Mouse (Mus musculus) ovary, postnatal 36 days (tissue): ENCODE measurements around the gene Eif2ak2.

Source experiments
- DNase-seq: peaks from one replicate; pipeline ENCODE4 v3.0.0; 2022; ENCODE audit warnings: low spot score, mixed read lengths

Gene Eif2ak2

GRCm38 (mm10) chr17:78882401-78883112 is at the start of gene Eif2ak2:
Eif2ak2 (minus strand) TSS chr17:78882573.
- DNase-seq: peak; percentile 89

DNA sequence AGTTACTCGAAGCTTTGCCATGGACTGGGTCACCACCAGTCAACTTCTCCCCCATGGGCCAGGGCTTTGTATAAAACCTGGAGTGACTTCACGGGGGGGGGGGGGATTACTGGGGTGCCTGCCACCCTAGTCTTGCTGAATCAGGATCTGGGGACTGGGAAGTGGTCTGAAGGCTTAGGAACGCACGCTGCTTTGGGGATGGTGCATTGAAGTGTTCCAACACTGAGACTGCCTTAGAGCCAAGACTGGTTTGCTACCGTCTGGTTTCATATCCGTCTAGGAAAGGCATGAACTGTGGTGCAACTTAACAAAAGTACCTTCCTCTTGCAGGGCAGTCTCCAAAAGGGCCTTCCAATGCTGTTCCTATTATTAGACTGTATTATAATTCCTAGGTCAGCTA is 35.3 kb upstream of the Eif2ak2 start:
- DNase-seq: no peak

GRCm38 (mm10) chr17:78916899-78917298 is 34.5 kb upstream of the Eif2ak2 start:
- no peak for DNase-seq

GRCm38 (mm10) chr17:78916369-78916813 is 34.0 kb upstream of the Eif2ak2 start, which contains the start of gene Cebpzos:
Cebpzos (plus strand) TSS chr17:78916500.
- DNase-seq: peak; percentile 82

DNA sequence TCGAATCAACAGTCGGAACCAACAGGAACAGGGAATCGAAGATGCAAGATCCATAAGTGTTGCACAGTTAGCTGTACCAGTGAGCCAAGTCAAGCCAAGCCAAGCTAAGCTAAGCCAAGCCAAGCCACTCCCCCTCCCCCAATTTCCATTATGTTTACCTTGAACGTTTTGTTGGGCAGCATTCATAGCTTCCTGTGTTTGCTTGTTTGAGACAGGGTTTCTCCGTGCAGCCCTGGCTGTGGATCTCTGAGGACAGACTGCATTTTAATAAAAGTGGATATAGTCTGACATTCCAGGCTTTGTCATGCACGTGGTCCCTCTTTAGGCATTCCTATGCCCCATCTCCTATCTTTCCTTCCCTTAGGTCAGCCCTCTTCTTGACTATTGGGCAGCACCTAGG is 33.4 kb upstream of the Eif2ak2 start:
- DNase-seq: no peak

- no peak for DNase-seq
Observed at GRCm38 (mm10) chr17:78913921-78914320, 31.5 kb upstream of the Eif2ak2 start.

- no peak for DNase-seq
Observed at GRCm38 (mm10) chr17:78912861-78913281, 30.5 kb upstream of the Eif2ak2 start.

- no peak for DNase-seq
Observed at GRCm38 (mm10) chr17:78909374-78909773, 27.0 kb upstream of the Eif2ak2 start.

- DNase-seq: no peak
Observed at GRCm38 (mm10) chr17:78906892-78907291, 24.5 kb upstream of the Eif2ak2 start, which contains the start of gene Sult6b1. Sult6b1 (minus strand) TSS chr17:78906992.

DNA sequence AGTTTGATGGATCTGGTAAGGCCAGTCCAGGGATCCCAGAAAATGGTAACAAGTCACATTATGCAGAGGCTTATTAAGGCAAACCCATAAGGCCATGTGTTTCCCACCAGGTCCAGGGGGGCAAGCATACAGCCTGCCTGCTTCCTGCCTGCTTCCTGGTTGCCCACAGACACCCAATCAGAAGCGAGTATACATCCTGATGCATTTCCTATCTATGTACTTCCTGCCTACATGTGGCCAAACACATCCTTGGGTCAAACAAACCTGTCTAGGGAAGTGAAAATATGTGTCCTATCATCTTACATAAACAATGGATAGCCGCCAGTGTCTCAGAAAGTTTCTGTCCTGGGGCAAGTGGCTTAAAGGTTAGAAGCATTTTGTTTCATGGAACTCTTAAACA is 20.8 kb upstream of the Eif2ak2 start:
- DNase-seq: no peak

- DNase-seq: peak; percentile 41
Observed at GRCm38 (mm10) chr17:78895394-78895793, 13.0 kb upstream of the Eif2ak2 start.

GRCm38 (mm10) chr17:78894991-78895390 is 12.6 kb upstream of the Eif2ak2 start:
- DNase-seq: no peak

DNA sequence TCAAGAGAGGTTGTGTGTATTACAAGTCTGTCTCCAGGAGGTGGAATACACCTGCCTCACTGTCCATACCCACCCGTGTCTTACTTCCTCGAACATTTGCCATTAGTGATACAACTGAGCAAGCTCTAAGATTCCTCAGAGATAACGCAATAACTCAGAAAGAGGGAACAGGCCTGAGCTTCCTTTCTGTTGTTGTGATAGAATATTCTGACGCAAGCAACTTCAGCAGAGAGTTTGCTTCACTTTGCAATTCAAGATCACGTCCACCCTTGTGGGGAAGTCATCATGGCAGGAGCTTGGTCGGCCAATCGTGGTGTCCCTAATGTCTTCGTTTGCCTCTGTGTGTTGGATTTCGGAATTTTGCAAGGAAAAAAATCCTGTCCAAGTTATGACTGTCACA is 8.6 kb upstream of the Eif2ak2 start:
- DNase-seq: no peak

DNA sequence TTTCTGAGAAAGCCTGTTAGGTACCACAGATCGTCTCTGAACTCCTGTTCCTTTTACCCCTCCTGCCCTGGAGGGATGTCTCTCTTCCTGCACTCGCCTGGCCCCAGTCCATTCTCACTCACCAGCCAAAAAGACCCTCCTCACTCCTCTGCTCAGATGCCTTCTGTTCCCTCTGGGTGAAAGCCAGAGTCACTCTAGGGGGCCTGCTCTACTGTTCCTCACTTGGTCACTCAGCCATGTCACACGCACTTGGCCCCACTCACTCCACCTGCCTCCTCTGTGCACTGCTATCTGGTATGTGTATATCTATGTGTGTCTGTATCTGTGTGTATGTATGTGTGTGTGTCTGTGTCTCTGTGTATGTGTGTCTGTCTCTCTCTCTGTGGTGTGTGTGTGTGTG is 6.8 kb upstream of the Eif2ak2 start:
- DNase-seq: no peak

DNA sequence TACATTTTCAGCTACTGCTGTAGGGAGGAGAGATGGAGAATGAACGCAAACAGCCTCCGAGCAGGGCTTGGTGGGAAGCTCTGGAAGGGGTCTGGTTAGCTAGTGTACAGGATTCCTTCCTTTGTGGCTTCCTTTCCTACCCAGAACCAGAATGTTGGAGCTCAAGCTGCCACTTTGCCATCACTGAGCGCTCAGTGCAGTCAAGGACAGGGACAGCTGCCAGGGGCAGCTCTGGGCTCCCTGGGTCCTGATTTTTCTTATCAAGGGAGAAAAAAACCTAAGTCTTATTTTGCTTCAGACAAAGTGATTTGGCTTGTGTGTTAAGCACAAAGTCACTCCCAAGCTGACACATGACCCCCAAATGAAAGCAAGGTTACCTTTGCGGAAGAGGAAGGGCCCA is 6.2 kb upstream of the Eif2ak2 start:
- peak; percentile 24 for DNase-seq

- DNase-seq: no peak
Observed at GRCm38 (mm10) chr17:78885286-78886065, 3.1 kb upstream of the Eif2ak2 start.

DNA sequence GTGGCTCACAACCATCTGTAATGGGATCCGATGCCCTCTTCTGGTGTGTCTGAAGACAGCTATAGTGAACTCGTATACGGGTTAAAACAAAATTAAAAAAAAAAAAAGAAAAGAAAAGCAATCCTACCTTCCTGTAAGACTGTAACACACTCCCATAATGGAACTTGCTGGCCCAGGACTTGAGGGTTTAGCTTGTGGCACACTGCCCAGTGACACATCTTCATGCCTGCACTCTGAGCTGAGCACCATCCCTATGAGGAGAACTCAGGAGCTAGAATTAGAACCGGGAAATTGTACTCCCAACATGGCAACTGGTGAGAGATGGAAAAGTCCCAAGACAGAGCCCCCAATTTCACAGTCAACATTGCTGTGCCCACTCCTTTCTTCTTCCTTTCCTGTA is 918 bp upstream of the Eif2ak2 start:
- DNase-seq: no peak

GRCm38 (mm10) chr17:78881878-78882304 is 482 bp downstream of the Eif2ak2 start:
- DNase-seq: no peak

DNA sequence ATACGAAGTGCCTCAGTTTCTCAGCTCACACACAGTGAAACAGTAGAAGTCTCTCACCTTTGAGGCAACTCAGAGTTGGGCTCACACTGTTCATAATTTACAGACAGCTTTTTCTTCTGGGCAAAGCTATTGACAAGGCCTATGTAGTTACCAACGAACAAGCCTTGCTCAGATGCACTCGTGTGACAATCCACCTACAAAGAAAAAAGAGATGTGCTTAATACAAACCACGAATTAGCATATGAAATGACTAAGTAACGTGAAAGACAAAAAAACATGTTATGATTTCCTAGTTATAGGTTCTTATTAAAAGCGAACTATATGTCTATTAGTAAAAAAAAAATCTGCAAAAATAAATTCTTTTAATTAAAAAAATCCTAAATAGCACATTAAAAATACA is 8.5 kb downstream of the Eif2ak2 start:
- DNase-seq: no peak

- DNase-seq: no peak
Observed at GRCm38 (mm10) chr17:78856243-78856642, 26.1 kb downstream of the Eif2ak2 start.

- DNase-seq: no peak
Observed at GRCm38 (mm10) chr17:78842271-78842928, 40.0 kb downstream of the Eif2ak2 start.

DNA sequence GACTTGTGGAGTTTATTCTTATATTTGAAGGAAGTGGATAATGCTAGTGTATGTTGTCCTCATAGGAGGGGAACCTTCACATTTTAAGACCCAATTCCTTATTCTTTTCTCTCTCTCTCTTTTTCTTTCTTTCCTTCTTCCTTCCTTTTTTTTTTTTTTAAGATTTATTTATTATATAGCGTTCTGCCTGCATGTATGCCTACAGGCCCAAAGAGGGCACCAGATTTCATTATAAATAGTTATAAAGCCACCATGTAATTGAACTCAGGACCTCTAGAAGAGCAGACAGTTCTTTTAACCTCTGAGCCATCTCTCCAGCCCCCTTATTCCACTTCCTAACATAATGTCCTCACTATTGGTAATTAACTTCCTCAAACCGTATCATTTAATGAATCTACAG is 46.3 kb downstream of the Eif2ak2 start:
- DNase-seq: no peak
